Mouse (Mus musculus) heart, postnatal 10 days (tissue): Measurements from ENCODE around the gene Mrc1. TPM values are rescaled to one million over a fixed set of nuclear protein-coding genes. Genes with fewer than 3 reads are reported as not detected.
A peak's percentile ranks its signal among the peaks of the same experiment; 100 is the strongest.
"Not testable (repeated sequence)": the region's sequence is repeated elsewhere in the genome, so short reads cannot be mapped to it uniquely, and the experiment has no call there.

ENCODE experiments used
- DNase-seq, 2 experiments: peaks; one replicate each; pipeline ENCODE4 v3.0.0; 2021
- intact Hi-C: fragments of 180-260 bp; cut with DNase I; formaldehyde crosslinking; loops from one replicate; pipeline ENCODE4 v1.15.1; 2025
- total RNA-seq, 2 experiments: library from RNA; stranded (reverse); gene quantifications; 2 replicates each; pipeline ENCODE4 v1.2.3; 2021

The Mrc1 gene
- 10 to 100 TPM; 15.8 to 19.7 TPM for total RNA-seq

- no peak for DNase-seq
- intact Hi-C loops, result loop anchor here (5.0 kb wide), 1 partner anchor 62 kb away; no protein-coding TSS in a partner anchor
These were observed at the start of gene Mrc1 for GRCm38 (mm10) chr2:14229149-14229548. Gene Mrc1, plus strand, starts transcription at chr2:14229392.

DNA sequence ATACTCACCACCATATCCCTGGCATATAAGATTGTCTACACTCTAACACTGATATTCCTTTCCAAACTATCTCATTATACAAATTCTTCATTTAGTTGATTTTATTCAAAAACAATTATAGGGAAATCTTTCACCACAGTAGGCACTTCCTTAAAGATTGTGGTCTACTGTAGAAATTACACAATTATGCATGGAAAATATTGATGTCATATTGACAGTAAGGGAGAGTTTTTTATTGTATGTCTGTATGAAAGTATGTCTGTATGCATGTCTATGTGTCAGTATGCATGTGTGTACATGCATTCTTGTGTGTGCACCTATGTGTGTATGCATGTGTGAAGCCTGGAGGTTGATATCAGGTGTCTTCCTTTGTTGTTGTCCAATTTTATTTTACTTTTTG is 44.8 kb upstream of the Mrc1 start:
- DNase-seq, result no peak
- intact Hi-C loops, result no loop called here

GRCm38 (mm10) chr2:14190684-14191083 is 38.5 kb upstream of the Mrc1 start:
- intact Hi-C loops, result no loop called here
- no peak for DNase-seq

DNA sequence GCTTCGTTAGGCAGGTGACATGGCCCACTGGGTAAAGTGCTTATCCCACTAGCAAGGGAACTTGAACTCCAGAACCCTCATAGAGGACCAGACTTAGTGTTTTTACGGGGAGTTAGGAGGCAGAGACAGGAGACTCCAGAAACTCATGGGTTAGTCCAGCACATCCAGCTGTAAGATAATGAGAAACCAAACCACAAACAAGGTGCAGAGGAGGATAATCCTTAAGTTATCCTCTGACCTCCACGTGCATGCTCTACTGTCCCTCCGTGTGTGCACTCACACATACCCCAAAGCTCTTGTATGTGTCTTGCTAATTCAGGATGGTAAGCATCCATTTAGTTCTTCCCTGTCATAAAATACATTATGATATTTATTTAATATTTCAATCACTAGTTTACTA is 37.6 kb upstream of the Mrc1 start:
- intact Hi-C loops, result no loop called here
- DNase-seq, result no peak

GRCm38 (mm10) chr2:14192046-14192445 is 37.1 kb upstream of the Mrc1 start:
- DNase-seq, result no peak
- intact Hi-C loops, result no loop called here

GRCm38 (mm10) chr2:14198325-14198903 is 30.8 kb upstream of the Mrc1 start:
- intact Hi-C loops, DNase-seq: not testable (repeated sequence)

DNA sequence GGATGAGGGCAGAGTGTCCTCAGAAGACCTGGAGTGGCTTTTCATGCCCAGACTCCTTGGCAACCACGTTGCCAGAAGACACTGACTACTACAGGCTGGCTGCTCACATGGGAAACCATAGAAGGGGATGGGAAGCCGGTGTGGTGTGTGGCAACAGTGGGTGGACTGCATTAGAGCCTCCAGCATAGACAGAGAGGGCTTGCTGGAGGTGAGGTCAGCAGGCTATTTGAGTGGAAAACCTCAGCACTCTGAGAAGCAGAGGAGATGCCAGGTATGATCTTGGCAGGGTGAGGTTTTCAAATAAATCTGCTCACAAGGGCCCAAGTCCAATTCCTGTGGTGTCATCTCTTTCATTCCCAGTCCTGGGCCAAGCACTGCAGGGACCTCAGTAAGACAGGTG is 29.6 kb upstream of the Mrc1 start:
- peak; percentile 44 to 60 for DNase-seq
- intact Hi-C loops, result no loop called here

GRCm38 (mm10) chr2:14200879-14201445 is 28.2 kb upstream of the Mrc1 start:
- intact Hi-C loops, DNase-seq: not testable (repeated sequence)

GRCm38 (mm10) chr2:14204308-14204707 is 24.9 kb upstream of the Mrc1 start:
- intact Hi-C loops, result no loop called here
- DNase-seq, result no peak

DNA sequence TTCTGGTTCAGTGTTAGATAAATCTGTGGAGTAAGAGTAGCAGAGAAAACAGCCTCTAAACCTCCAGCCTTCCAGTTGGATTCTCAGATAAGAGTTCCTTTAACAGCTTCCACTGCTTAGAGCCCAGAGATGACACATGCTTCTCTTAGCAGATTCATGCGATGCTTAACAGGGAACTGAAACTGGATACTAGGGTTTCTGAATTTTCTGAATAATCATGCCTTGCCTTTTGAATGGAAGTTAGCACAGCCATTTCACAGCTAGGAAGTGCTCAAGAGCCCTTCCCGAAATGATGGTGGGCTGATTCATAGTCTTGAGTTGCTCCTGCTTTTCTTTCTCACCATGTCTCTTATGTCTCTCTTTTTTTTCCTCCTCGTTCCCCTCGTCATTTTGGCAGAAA is 22.4 kb upstream of the Mrc1 start:
- no peak for DNase-seq
- intact Hi-C loops, result no loop called here

DNA sequence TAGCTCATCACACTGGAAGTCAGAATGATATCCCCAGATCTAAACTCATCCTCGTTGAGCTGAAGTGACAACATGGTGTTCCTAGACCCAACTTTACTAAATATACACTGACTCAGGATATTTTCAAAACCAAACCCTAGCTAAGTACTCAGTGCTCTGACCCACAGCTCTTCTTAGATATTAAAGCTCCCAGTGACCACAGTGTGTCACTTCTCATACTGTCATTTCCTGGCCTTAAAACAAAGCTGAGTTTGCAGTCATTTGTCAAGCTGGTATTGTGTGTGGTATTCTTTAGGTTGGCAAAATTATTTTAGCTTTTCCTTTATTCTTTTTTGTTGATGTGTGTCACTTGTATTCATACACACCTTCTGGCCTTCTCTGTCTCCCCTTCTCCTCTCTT is 18.5 kb upstream of the Mrc1 start:
- no peak for DNase-seq
- intact Hi-C loops, result no loop called here

- intact Hi-C loops, result no loop called here
- DNase-seq, result no peak
These were observed 17.6 kb upstream of the Mrc1 start for GRCm38 (mm10) chr2:14211606-14212005.

DNA sequence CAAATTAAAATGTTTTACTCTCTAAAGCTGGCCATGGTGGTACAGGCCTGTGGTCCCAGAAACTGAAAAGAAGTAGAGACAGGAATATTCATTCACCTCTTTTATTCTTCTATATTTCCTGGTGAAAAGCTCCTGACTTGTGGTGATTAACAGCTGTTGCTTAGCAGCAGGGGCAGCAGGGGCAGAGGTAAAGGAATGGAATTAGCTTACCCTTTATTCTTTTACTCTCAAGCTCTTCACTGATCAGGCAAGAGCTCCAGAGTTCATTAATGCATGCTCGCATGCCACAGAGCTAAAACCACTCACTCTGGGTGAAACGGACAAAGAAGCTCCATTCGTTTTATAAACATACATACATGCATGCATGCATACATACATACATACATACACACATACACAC is 14.4 kb upstream of the Mrc1 start:
- no peak for DNase-seq
- intact Hi-C loops, result no loop called here

- no peak for DNase-seq
- intact Hi-C loops, result no loop called here
These were observed 12.5 kb upstream of the Mrc1 start for GRCm38 (mm10) chr2:14216653-14217052.

DNA sequence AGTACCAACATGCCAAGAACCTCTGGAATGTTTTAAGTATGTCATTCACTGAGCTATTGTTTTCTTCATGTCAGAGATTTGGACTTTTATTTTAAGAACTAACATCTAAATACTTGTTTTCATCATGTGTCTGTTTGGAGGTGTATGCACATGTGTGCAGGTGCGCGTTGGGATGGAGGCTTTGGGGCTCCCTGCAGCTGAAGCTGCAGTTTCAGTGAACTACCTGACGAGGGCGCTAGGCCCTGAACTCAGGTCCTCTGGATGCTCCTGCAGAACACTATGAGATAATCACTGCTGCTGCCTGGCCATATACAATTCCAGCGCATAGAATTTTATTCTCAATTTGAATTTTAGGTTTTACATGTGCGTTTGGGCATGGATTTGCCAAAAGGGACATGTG is 11.1 kb upstream of the Mrc1 start:
- no peak for DNase-seq
- intact Hi-C loops, result no loop called here

GRCm38 (mm10) chr2:14224387-14224786 is 4.8 kb upstream of the Mrc1 start:
- DNase-seq, result no peak
- intact Hi-C loops, result no loop called here

- intact Hi-C loops, result loop anchor here (5.0 kb wide), 1 partner anchor 61 kb away; no protein-coding TSS in a partner anchor
- no peak for DNase-seq
These were observed 697 bp upstream of the Mrc1 start for GRCm38 (mm10) chr2:14228495-14228894.

DNA sequence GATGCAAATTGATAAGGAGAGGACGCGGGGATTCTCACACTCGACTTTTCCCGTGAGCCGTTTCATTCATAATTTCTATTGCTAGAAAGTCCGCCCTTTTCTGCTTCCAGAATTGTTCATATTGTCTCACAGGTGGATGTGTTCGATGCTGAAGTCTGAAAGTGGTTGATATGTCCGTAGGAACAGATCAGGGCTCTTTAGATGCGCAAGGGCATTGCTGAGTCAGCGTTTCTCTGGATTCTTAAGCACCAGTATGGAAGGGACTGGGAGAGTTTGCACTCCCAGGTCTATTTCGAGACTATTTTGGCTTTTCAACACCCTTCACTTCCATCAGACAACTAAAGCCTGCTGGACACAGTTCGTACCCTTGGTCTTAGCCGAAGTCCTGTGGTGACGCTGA is 787 bp downstream of the Mrc1 start:
- DNase-seq, result no peak
- intact Hi-C loops, result loop anchor here (5.0 kb wide), 1 partner anchor 63 kb away; no protein-coding TSS in a partner anchor

- DNase-seq, result no peak
- intact Hi-C loops, result no loop called here
These were observed 3.7 kb downstream of the Mrc1 start for GRCm38 (mm10) chr2:14232897-14233296.

GRCm38 (mm10) chr2:14233983-14234382 is 4.8 kb downstream of the Mrc1 start:
- DNase-seq, result no peak
- intact Hi-C loops, result no loop called here

DNA sequence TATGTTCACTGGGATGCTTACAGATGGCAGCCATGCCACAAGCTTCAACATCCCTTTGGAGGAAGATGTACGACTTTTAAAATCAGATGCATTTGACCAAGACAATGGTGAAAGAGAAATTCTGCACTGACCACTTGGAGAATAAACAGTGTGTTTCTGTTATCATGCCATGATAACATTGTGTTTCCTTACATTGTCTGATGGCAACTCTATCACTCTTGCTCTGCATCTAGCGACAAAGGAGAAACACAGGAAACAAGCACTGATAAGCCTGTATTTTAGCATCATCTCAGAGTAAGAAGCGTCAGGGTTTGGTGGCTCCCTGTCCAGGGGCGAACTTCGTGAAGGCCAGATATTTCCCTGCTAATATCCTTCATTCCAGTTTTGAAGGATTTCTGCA is 6.1 kb downstream of the Mrc1 start:
- intact Hi-C loops, result no loop called here

GRCm38 (mm10) chr2:14236920-14237319 is 7.7 kb downstream of the Mrc1 start:
- no peak for DNase-seq
- intact Hi-C loops, result no loop called here

More for the DNA sequence above, 6.1 kb downstream of the Mrc1 start:
- DNase-seq, result no peak

DNA sequence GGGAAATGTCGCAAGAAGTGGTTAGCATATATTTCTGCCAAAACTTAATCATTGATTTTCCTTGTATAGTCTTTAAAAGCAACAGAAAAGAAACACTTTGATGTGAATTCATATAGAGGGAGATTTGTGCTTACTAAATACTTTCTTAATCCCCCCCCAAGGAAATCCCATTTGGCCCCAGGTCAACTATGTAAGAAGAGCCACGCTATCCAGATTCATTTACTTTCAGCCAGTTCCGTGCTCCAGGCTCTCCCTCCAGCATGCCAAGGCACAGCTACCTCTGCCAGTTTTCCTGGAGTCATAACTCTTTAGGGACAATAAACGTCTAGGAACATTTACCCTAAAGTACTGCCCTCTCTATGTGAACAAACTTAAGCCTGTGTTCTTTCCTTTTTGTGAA is 8.5 kb downstream of the Mrc1 start:
- intact Hi-C loops, result no loop called here
- DNase-seq, result no peak
